Mouse (Mus musculus) hematopoietic stem cell, adult 5-6 weeks (primary cell): ENCODE results near the gene Hist3h2ba. TPM values are rescaled to one million over a fixed set of nuclear protein-coding genes. Genes with fewer than 3 reads are reported as not detected.

Source experiments
- ATAC-seq, 2 experiments: fragments of 125-278 bp in 1 of 2; replicated peaks in 1 of 2; 2 replicates each; pipeline ENCODE4 v1.8.0; 2016 to 2017; ENCODE audit warnings: inconsistent platforms in 2 of 2, mild to moderate bottlenecking in 2 of 2, moderate number of reproducible peaks in 2 of 2, low read depth in 1 of 2, moderate TSS enrichment in 1 of 2; ENCODE audit not compliant: low FRiP score in 2 of 2, poor library complexity in 2 of 2, severe bottlenecking in 2 of 2, insufficient read depth in 1 of 2, low TSS enrichment in 1 of 2
- total RNA-seq: library from RNA; stranded (forward); fragments of 172-1452, 232-1000 nt; gene quantifications from 2 replicates; pipeline ENCODE4 v1.2.3, GENCODE M21; 2017

Hist3h2ba gene
- total RNA-seq, 1 experiment from 2014 or later, result 2.0 TPM

DNA sequence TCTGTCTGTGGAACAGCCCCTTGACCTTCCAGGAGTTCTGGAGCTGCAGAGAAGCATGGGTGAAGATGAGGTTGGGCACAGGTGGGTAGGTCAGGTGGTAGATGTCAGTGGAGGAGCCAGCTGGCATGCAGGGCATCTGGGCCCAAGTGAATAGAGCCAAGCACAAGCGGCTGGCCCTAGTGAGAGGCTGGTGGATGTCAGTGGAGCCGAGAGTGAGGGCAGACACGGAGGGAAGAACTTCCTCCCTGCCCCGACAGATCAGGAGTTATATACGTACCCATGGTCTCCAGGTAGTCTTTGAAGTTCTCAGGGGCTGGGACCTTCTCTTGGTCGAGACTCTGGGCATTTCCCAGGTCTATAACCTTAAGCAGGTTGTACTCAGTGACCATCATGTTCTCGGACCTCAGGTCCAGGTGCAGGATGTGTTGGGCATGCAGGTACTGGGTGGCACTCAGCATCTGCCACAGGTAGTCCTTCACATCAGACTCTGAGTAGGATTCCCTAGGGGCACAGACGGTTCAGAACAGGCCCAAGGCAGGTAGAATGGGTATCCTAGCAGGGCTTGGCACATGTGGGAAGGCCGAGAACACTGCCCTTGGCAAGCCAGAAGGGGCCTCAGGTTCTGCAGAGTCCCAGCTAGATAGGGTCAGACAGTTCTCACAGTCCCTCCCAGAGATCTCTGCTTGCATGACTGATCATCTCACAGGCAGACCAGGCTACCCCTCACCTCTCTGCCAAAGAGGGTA lies 46.5 kb downstream of the Hist3h2ba start:
- ATAC-seq, result peak in 1 of 2 experiments; percentile 5; a peak in 1 of 4 replicates

GRCm38 (mm10) chr11:58995807-58996370 lies 47.2 kb downstream of the Hist3h2ba start:
- peak; percentile 49 to 83; a peak in 3 of 4 replicates for ATAC-seq

DNA sequence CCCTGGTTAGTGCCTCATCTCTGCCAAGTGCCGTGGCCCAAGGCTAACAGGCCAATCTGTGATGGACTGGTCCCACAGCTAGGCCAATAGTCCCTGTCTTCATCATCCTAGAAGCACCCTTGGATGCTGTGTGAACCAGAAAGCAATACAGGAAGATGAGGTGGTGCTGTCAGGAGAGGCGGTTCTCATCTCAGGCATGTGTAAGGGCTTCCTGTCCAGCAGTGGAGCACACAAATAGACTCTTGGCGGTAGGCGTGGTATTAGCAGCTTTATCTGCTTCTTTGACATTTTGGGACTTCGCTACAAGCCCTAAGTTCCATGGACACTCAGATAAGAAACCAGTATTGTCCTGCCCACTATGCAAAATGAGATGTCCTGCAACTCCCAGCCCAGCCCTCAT lies 48.8 kb downstream of the Hist3h2ba start:
- ATAC-seq, result no peak

Other genes starting within 250 kb of the Hist3h2ba start
- gene Olfr319, start 249.8 kb upstream of the Hist3h2ba start, total RNA-seq, result not detected in 2 replicates
- gene Olfr318, start 224.9 kb upstream of the Hist3h2ba start, total RNA-seq, result not detected in 2 replicates
- gene Olfr317, start 209.7 kb upstream of the Hist3h2ba start, total RNA-seq, result not detected in 2 replicates
- not detected in 2 replicates for gene Olfr316, start 196.2 kb upstream of the Hist3h2ba start, total RNA-seq
- not detected in 2 replicates for gene Olfr315, start 175.7 kb upstream of the Hist3h2ba start, total RNA-seq
- gene Olfr314, start 166.0 kb upstream of the Hist3h2ba start, total RNA-seq, result not detected in 2 replicates
- gene Fam183b, start 147.0 kb upstream of the Hist3h2ba start, total RNA-seq, result not detected in 2 replicates
- gene Olfr313, start 133.9 kb upstream of the Hist3h2ba start, total RNA-seq, result not detected in 2 replicates
- gene Olfr312, start 119.7 kb upstream of the Hist3h2ba start, total RNA-seq, result not detected in 2 replicates
- gene Olfr311, start 109.7 kb upstream of the Hist3h2ba start, total RNA-seq, result not detected in 2 replicates
- 2.5 and 7.9 TPM in 2 replicates for gene Gm12258, start 101.8 kb upstream of the Hist3h2ba start, total RNA-seq
- gene 2810021J22Rik, start 81.7 kb upstream of the Hist3h2ba start, total RNA-seq, result 1.7 and 1.9 TPM in 2 replicates
- gene Zfp39, start 44.7 kb upstream of the Hist3h2ba start, total RNA-seq, result 7.3 and 15.1 TPM in 2 replicates
- 0.50 and 4.1 TPM in 2 replicates for gene Btnl10, start 31.0 kb upstream of the Hist3h2ba start, total RNA-seq
- 82.1 and 83.1 TPM in 2 replicates for gene Rnf187, start 10.0 kb upstream of the Hist3h2ba start, total RNA-seq
- 146 and 162 TPM in 2 replicates for gene Hist3h2a, start 5.8 kb downstream of the Hist3h2ba start, total RNA-seq
- gene Trim17, start 5.8 kb downstream of the Hist3h2ba start, total RNA-seq, result not detected in 2 replicates
- gene Trim11, start 29.2 kb downstream of the Hist3h2ba start, total RNA-seq, result 21.0 and 27.6 TPM in 2 replicates
- 0.10 and 0.38 TPM in 2 replicates for gene Obscn, start 187.5 kb downstream of the Hist3h2ba start, total RNA-seq
- gene Iba57, start 214.8 kb downstream of the Hist3h2ba start, total RNA-seq, result 5.6 and 6.1 TPM in 2 replicates
- not detected in 2 replicates for gene Gjc2, start 234.3 kb downstream of the Hist3h2ba start, total RNA-seq
- 48.5 and 54.2 TPM in 2 replicates for gene Guk1, start 243.3 kb downstream of the Hist3h2ba start, total RNA-seq